Mouse (Mus musculus) embryo, embryonic 9.5 days (tissue): Measurements from ENCODE around the gene Gm29276.
"Not testable (repeated sequence)": the region's sequence is repeated elsewhere in the genome, so short reads cannot be mapped to it uniquely, and the experiment has no call there.

Source experiments
- DNase-seq: peaks from one replicate; pipeline ENCODE4 v3.0.0-alpha.2; 2017; ENCODE audit errors: extremely low spot score

Gm29276 gene

GRCm38 (mm10) chrY:42582150-42582549 is at the start of gene Gm29276:
Gm29276 (minus strand) TSS chrY:42582250.
- DNase-seq: not testable (repeated sequence)
